Mouse (Mus musculus) liver (tissue): ENCODE data around the gene Gm11172.
"Not testable (repeated sequence)": the region's sequence is repeated elsewhere in the genome, so short reads cannot be mapped to it uniquely, and the experiment has no call there.

Source experiments
- DNase-seq: peaks from one replicate; pipeline ENCODE4 v3.0.0-alpha.2; 2020; ENCODE audit warnings: mixed read lengths

The Gm11172 gene

DNA sequence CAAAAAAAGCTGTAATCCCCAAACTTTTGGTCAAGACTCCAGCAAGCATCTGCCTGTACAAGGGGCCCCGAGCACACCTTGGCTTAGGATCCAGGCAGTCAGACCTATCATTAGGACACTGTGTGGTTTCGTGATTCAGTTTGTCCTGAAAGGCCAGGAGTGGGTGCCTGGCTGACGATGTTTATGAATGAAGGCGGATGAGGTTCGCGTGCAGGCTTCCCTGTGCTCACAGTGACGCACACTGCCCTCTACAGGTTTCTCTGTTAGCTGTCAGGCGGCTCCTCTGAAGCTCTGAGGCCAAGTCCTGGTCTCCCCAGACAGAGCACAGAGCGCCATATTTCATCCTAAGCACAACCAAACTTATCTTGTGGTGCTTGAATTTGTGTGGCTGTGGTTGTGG, 26.4 kb upstream of the Gm11172 start:
- peak; percentile 82 for DNase-seq

DNA sequence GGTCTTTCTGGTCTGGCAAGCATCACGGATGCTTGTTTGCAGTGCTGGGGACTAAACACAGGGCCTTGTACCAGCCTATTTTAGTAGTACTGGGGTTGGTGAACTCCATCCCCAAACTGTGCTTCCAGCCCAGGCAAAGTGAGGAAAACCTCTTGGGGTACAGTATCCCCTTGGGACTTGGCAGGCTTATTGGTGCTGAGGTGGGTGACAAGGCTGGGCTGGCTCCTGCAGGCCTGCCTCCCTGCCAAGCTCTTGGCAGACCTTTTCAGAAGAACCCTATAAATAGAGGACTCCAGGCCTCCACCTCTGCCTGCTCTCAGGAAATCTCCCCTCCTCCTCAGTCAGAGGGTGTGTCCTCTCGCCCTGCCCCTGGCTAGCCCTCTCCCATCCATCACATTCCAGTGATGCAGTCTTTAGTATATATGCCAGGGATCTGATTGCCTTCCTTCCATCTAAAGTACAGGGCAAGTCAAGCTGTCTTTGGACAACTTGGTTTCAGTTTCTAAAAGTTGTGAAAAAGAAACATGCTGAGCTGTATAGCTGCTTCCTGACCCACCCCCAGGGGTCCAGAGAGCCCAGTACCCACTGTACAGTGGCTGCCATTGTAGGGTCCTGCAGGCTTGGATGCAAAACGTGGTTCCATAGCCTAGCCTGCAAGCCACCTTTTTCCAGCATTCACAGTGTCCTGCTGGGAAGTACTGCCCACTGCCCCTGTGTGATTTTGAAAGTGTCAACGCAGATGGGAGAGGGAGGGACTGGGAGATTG, 25.8 kb upstream of the Gm11172 start:
- no peak for DNase-seq

DNA sequence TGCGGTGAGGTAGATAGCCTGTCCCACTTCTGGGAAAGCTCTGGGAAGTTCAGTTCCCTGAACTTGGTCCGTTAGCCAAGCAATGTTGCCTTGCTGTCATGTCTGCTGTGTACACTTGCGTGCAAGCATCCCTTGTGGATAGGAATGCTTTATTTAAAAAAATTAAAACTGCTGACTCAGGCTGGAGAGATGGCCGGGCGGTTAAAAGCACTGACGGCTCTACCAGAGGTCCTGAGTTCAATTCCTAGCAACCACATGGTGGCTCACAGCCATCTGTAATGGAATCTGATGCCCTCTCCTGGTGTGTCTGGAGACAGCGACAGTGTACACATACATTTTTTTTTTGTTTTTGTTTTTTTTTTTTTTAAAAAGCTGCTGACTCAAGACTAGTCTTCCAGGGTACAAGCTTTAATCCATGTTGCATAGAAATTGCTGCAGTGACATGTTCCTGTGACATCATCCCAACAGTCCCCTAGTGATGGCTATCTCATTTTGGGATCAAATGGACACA, 25.1 kb upstream of the Gm11172 start:
- DNase-seq: no peak

DNA sequence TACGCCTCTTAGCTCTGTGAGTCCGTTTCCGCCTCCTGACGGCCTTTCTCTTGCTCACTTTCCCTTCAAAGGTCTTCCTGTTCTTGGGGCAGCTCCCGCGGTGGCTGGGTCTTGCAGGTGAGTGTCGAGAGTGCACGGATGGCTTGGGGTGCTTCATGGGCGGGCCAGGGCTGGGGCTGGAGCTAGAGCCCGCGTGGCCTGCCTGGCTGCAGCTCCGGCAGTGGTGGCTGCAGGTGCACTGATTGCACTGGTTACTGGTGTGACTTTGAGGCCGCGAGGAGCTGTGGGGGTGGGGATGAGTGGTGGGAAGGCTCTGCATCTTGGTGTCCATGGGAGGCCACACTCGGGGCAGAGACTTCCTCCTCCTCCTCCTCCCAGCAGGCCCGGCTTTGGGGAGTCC, 24.4 kb upstream of the Gm11172 start, which contains the start of gene Tnp2:
Gene Tnp2 (minus strand): TSS at position 390 of the 400 bp plus-strand sequence.
- no peak for DNase-seq

DNA sequence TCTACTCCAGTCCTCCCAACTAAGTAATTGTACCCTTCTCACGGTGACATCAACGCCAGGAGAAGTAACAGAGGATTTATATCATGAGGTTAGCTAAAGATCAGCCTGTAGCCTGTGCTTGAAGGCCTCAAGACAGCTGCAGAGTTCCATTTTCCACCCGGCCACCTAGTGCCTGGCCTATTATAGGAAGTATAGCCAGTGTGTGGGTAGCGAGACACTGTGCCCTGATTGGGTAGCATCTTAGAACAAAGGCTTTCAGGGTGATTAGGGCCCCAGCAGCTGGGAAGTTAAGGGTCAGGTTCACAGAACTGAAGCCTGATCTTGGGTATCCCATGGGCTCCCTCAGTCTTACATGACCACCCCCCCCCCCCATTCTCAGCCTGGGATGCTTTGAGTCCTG, 23.8 kb upstream of the Gm11172 start:
- no peak for DNase-seq

DNA sequence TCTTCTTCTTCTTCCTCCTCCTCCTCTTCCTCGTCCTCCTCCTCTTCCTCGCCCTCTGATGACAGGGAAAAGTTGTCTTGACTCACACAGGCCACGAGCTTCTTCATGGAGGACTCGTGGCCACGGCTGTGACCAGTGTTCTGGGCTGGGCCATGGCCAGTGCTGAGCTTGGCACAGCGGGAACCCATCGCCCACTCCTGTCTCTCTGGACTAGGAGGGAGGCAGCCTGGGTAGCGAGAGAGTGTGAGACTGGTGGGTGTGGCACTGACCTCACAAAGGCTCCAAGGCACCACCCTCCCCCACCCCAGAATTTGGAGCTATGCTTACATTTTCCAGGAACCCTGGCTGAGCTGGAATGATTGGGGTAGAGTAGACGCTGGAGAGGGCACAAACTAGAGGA, 22.0 kb upstream of the Gm11172 start, which contains the start of gene Prm3:
Gene Prm3 (minus strand): TSS at position 213 of the 400 bp plus-strand sequence.
- no peak for DNase-seq

DNA sequence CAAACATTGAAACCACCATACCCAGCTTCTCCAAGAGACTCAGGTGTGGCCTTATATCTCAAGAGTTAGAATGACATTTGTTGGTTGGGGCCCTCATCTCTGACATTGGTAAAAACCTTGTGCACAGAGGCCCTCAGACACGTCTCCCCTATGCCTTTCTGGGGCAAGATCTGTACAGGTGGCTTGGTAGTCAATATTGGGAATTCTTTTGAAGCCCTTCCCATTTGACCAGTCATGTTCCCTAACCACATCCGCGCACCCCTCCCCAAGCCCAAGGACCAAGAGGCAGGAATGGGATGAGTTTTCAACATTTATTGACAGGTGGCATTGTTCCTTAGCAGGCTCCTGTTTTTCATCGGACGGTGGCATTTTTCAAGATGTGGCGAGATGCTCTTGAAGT, 16.7 kb upstream of the Gm11172 start, which contains the start of gene Prm2:
Gene Prm2 (minus strand): TSS at position 101 of the 400 bp plus-strand sequence.
- DNase-seq: no peak

DNA sequence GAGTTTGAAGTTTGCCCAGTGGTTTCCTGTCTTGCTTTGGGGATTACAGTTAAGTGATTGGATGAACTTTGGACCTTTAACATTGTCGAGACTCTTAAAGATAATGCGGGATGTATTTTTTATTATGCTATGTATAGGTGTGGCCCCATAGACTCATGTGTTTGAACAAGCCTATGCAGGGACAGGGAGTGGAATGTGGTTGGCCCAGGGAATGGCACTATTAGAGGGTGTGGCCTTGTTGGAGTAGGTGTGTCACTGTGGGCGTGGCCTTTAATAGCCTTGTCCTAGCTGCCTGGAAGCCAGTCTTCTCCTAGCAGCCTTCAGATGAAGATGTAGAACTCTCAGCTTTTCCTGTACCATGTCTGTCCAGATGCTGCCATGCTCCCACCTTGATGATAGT, 10.3 kb upstream of the Gm11172 start:
- not testable (repeated sequence) for DNase-seq

DNA sequence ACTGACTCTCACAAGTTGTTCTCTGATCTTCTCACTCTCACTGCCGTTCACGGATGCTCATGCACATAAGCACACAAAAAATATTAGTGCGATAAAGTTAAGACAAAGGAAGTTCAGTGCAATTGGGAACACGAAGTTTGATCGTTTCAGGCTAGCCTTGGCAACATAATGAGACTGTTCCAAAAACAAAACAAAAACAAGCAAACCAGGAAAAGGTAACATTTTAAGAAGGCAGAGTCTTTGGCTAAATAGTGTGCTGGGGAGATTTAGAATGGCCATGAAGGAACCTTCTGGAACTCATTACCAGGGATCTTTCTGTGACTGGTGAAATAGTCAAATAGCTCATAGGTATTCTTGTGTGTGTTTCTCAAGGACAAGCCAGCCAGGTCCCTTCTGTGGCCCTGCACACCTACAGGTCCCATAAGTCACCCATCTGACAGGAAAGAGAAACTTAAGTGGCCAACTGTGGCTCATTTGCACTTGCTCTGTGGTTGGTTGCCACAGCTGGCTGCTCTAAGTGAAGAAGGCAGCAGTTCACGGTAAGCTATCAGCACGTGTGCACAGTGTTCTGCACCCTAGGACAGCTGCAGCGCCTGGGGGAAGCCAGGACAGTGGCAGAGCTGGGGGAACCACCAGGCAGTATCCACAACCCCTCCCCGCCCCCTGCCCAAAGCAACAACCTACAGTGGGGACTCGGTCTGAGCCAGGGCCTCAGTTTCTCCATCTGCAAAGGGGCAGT, 6.8 kb upstream of the Gm11172 start, which contains the start of gene Prm1:
Gene Prm1 (minus strand): TSS at position 51 of the 739 bp plus-strand sequence.
- no peak for DNase-seq

DNA sequence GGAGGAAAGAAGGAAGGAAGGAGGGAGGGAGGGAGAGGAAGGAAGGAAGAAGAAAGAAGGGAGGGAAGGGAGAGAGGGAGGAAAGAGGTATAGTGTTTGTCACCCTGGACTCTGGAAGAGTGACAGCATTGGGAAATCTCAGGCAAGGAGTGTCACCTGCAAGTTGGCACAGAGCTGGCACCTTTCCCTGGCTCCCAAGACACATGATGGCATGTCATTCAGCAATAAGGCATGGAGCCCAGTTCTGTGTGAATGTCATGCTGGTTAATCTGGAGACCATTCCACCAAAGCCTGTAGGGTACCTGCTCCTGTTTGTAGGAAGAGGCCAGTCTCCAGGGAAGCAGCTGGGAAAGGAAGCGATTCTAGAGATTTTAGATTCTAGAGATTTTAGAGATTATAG, 2.3 kb upstream of the Gm11172 start:
- DNase-seq: no peak

DNA sequence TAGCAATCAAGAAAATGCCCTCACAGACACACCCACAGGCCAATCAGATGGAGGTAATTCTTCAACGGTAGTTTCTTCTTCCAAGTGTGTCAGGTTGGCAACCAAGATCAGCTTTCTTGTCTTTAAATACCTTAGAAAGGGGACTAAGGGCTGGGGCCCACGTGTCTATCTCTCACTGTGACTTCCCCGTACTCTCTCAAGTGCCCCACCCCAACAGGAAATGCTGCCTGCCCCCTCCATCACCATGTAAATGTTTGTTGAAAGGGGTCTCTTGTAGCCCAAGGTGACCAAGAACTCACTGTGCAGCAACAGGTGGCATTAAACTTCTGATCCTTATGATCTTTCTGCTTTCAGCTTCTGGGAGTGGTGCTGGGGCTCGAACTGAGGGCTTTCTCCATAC, 1.0 kb downstream of the Gm11172 start:
- no peak for DNase-seq

DNA sequence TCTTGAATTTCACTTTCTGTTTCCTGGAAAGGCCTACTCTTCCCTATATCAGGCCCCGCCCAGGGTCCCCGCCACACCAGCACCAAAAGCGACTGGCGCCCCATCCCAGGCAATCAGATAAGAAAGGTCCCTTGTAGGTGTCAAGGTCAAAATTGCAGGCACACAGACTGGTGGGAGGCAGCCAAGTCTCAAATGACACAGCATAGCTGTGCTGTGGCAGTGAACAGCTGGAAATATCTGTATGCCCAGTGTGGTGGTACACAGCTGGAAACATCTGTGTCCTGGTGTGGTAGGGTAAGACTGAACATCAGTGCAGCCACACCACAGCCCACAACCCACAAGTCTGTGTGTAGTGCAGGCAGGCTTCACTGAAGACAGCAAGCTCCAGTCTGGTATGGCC, 2.1 kb downstream of the Gm11172 start:
- DNase-seq: peak; percentile 40

DNA sequence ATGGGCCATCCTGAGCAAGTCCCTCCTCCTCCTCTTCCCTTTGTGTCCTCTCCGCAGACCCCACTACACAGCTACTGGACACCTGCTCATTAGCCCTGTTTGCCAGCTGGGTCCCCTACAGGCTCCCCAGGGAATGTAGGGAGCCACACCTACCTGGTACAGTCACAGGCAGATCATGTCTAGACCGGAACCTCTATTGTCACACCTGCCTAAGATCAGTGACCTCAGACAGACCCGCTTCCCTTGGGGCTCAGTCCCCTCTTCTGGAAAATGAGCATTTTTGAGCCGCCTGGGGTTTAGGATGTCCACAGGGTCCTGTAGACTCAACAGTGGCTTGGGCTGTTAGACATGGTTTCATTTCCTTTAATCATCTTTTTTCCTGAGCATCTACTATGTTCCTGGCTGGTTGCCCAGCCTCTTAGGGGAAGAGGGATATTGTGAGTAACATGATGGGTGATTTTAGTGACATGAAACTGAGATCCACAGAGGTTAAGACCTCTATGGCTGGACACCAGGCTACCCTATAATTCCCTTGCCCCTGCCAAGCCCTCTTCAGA, 5.9 kb downstream of the Gm11172 start:
- DNase-seq: no peak

DNA sequence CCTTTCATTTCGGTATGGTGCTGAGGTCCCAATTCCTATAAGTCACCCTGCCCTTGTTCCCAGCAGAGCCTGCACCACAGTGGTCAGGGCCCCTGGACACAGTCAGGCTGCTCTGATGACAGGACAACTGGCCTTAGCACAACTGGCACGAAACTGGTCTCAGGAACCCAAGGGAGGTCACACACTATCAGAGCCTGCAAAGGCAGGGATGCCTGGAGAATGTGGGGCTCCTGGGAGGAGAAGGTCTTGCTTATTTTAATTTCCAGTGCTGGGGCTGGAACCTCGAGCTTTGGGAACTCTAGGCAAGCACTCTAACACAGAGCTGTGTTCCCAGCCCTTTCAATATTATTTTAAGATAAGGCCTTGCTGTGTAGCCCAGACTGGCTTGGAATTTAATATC, 7.3 kb downstream of the Gm11172 start:
- no peak for DNase-seq

DNA sequence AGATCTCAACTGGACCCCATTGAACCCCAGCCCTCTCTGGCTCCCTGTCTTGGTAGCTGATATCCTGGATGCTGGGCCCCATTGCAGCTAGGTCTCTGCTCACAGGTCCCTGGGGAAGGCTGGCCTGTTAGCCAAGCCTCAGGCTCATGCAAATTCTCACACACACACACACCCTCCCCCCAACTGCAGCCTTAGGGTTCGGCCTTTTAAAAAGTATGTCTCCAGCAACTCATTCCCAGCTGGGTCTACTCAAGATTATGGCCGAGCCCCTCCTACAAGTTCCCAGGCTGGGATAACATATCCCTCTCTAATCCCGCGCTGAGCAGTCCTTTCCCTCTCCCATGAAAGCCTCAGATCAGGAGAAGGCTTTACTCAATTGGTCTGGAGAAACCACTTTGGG, 8.7 kb downstream of the Gm11172 start:
- DNase-seq: no peak

DNA sequence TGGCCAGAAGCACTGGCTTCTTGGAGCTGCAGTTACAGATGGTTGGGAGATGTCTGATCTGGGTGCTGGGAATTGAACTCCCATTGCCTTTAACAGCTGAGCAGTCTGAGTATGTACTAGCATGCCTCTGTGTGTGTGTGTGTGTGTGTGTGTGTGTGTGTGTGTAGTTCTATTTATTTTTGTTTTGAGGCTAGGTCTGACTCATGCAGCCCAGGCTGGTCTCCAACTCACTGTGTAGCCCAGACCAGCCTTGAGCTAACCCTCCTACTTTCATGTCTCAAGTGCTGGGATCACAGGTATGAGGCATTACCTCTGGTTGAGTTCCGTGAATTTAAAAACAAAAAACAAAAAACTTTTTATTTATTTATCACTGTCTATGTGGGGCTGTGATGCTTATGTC, 11.8 kb downstream of the Gm11172 start:
- no peak for DNase-seq

DNA sequence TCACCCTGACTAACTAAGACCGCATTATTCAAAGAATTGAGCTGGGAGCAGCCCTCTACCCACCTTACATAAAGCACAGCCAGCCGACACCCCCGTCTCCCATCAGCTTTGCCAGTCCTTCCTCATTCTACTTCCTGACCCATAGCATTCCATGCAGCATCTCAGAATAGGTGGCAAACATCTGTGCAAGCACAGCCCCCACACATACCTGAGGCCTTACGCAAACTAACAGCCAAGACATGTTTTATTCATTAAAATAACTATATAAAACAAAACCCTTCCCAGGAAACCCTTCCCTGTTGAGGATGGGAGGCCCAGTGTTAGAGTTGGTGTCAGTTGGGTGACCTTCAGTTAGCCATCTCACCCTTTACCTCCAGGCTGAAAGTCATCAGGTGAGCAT, 13.1 kb downstream of the Gm11172 start:
- no peak for DNase-seq

DNA sequence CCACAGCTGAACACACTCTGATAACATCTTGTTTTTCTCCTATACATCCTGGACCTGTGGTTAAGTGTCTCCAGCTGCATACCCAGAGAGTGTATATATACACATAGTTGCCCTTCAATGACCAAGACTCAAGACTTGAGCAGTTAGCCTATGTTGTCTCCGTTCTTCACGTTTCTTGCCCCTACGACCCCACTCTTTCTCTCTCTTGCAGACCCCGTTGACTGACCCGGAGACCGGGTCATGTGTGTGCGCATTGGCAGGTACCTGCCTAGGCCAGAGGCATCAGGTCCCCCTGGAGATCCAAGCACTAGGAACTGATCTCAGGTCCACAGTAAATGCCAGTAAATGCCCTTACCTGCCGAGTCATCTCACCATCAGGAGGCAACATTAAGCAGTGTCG, 14.6 kb downstream of the Gm11172 start:
- no peak for DNase-seq

DNA sequence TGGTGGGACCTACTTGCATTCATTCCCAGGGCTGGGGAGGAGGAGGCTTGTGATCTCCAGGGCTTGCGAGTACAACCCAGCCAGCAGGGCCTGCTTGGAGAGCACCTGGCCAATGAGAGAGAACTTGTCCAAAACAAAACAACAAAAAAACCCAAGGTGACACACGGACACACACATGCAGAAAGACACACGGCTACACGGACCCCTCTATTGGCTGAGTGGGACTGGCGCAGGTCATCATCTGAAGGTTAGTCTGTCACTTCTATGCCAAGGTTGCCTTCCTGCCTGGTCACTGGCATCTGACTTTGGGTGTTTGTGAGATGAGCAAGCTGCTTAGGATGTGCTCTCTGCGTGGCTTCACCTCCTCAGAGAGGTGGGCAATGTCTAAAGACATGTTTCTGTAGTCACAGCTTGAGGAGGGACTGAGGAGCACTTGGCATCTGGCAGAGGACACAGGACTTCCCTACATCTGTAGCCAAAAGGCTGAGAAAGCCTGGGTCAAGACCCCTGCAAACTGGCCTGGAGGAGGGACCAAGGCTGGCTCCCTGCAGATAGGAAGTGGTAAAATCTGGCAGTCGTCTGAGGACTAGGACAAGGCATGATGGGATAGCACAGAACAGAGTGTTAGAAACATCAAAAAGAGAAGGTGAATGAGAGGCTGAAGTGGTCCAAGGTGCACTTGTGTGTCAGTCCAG, 15.2 kb downstream of the Gm11172 start:
- DNase-seq: no peak

DNA sequence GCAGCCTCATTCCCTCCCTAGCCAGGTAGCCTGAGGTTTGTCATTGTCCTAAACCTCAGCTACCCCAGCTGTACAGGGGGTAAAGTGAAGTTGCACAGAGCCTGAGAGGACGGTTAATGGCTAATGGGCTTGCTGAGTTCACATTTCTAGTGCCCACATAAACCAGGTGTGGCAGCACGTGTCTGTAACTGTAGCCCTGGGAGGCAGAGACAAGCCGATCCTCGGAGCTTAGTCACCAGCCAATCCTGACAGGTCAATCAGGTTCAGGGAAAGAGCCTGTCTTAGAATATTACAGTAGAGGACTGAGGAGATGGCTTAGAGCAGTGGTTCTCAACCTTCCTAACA, 15.7 kb downstream of the Gm11172 start:
- no peak for DNase-seq

DNA sequence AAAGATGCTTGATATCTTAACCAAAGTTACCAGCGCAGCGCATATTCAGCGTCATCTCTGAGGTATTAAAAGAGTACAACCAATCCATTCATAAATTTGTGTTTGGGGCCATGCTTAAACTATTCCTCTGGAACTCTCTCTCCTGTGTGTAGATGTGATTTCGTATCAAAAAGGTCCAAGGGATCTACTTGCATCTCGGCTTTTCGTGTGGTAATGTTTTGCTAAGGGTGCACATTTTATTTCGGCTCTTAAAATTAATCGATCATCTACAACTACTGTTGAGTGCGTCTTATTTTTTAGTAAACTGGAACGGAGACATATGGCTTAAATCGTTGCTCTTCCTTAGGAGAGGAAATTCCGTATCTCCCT, 21.8 kb downstream of the Gm11172 start:
- no peak for DNase-seq

DNA sequence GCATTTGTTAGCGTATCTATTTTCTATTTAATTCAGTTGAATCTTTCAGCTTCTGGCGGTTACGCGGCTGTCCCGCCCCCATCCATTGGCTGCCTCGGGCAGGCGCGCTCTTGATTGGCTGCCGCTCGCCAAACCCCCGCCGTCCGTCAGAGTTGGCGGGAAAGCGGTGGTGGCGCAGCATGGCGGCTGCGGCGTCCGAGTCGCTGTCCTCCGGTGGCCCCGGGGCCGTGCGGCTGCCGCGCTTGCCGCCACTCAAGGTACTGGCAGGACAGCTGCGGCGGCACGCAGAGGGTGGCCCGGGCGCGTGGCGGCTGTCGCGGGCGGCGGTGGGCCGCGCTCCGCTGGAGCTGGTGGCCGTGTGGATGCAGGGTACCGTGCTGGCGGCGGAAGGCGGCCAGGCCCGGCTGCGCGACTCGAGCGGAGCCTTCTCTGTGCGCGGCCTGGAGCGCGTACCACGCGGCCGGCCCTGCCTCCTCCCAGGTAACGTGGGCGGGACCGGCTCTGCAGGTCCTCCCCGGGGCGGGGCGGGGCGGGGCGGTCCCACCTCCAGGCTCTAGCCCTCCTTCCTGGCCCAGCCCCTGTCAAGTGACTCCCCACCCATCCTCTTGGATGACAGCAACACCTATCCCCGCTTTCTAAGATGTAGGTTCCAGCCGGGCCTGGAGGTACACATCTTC, 22.3 kb downstream of the Gm11172 start, which contains the start of gene Rmi2:
Gene Rmi2 (plus strand): TSS at position 149 of the 677 bp plus-strand sequence.
- DNase-seq: peak; percentile 93
